Mouse (Mus musculus): ENCODE measurements at regions not wholly inside any gene's neighbourhood (a gene's known extent, or its start where the extent isn't known, plus 50 kb on each side); places are given as distances from the start of the nearest gene placed in this dataset.

GRCm38 (mm10) chrX:119852436-119852835 is 74.6 kb upstream of the Pabpc5 start:
- Histone ChIP-seq H3K27ac (replicated peaks) (no peak overlapping the region), H3K4me1 (no peaks in the 10 kb centered on the region), H3K9ac (no peak overlapping the region), H3K36me3 (no peaks in the 10 kb centered on the region), H3K27me3 (replicated peaks) (no peaks in the 10 kb centered on the region), H3K4me2 (peak overlapping the region; percentile 33; the same call in 1 of the 2 replicates), H3K4me3 (no peak overlapping the region), H3K9me3 (no peaks in the 10 kb centered on the region)
- 44% methylated on average over 5 of the region's 5 CpGs for WGBS
- no peak for ATAC-seq (ENCODE audit: extremely low read depth, insufficient number of reproducible peaks, low FRiP score, low TSS enrichment)

All from heart, embryonic 13.5 days (tissue).